Mouse (Mus musculus) forebrain, postnatal 0 days (tissue): Measurements from ENCODE around the gene Hoxd11. TPM values are rescaled to one million over a fixed set of nuclear protein-coding genes. Genes with fewer than 3 reads are reported as not detected.

Experiments
- ATAC-seq: fragments of 200-750 bp; cut with Nextera tagmentation; 2 replicates; pipeline ENCODE4 v1.8.0; 2017; ENCODE audit warnings: mild to moderate bottlenecking, moderate library complexity
- DNase-seq: peaks from one replicate; pipeline ENCODE4 v3.0.0-alpha.2; 2015
- H3K27ac ChIP-seq: fragments of 300-500 bp; sonication (generic); 2 replicates; pipeline ENCODE4 v1.5.1; 2014; ENCODE audit warnings: low read depth, mild to moderate bottlenecking, antibody characterized with exemption, low read length, moderate library complexity, mixed read lengths
- H3K27me3 ChIP-seq: fragments of 300-500 bp; sonication (generic); 2 replicates; pipeline ENCODE4 v1.6.1; 2014; ENCODE audit warnings: mild to moderate bottlenecking, low read length, mixed read lengths; ENCODE audit not compliant: insufficient read depth
- H3K36me3 ChIP-seq: fragments of 300-500 bp; sonication (generic); 2 replicates; pipeline ENCODE4 v1.6.1; 2014; ENCODE audit warnings: mild to moderate bottlenecking, moderate library complexity; ENCODE audit not compliant: insufficient read depth
- H3K4me1 ChIP-seq: fragments of 300-500 bp; sonication (generic); 2 replicates; pipeline ENCODE4 v1.6.1; 2014; ENCODE audit warnings: antibody characterized with exemption; ENCODE audit not compliant: insufficient read depth
- H3K4me2 ChIP-seq: fragments of 300-500 bp; sonication (generic); 2 replicates; pipeline ENCODE4 v1.6.1; 2014; ENCODE audit warnings: low read depth, mild to moderate bottlenecking, moderate library complexity
- H3K4me3 ChIP-seq: fragments of 300-500 bp; sonication (generic); 2 replicates; pipeline ENCODE4 v1.5.1; 2014; ENCODE audit warnings: low read depth, low read length, mixed read lengths
- H3K9ac ChIP-seq: fragments of 300-500 bp; sonication (generic); 2 replicates; pipeline ENCODE4 v1.6.1; 2014; ENCODE audit warnings: mild to moderate bottlenecking
- H3K9me3 ChIP-seq: fragments of 300-500 bp; sonication (generic); 2 replicates; pipeline ENCODE4 v1.6.1; 2016; ENCODE audit warnings: low read length
- CTCF ChIP-seq: sonication (generic); IDR thresholded peaks from 2 replicates; pipeline ENCODE4 v1.5.1; 2016; ENCODE audit warnings: antibody characterized with exemption, control low read depth, low read depth
- WGBS: fragments of 180-500 bp; shearing (Covaris S2); extraction: QIAGEN DNeasy Blood & Tissue Kit; methylation state at CpG from one replicate; pipeline ENCODE4 v1.1.7; 2014; 5-methylcytosine and 5-hydroxymethylcytosine counted together
- polyA plus RNA-seq: library from polyadenylated mRNA; unstranded; fragments of >200 nt; fragmentation: Nextera tagmentation; extraction: Ambion mirVana; gene quantifications from 2 replicates; pipeline ENCODE4 v1.2.1, GENCODE M21; 2015
- total RNA-seq: library from RNA; depleted of rRNA; stranded (reverse); fragments of >200 nt; gene quantifications from 2 replicates; pipeline ENCODE4 v1.2.3, GENCODE M21; 2014

Hoxd11 gene
- total and polyA plus RNA-seq, 2 experiments from 2014 or later = not detected

- WGBS = under 1% methylated on average over 25 of the region's 25 CpGs
- no peaks in the 10 kb centered on the region for H3K9me3 ChIP-seq
- no peak overlapping the region for H3K27ac ChIP-seq
- DNase-seq (no peak), ATAC-seq (no peak)
- no peak overlapping the region for H3K4me2 ChIP-seq
- no peak for TF ChIP-seq CTCF
- H3K36me3 ChIP-seq = no peaks in the 10 kb centered on the region
- H3K4me1 ChIP-seq = no peaks in the 10 kb centered on the region
- H3K27me3 ChIP-seq = peaks cover 97% of the 10 kb centered on the region
- no peak overlapping the region for H3K4me3 ChIP-seq
- no peak overlapping the region for H3K9ac ChIP-seq
These were observed 48.4 kb downstream of the Hoxd11 start for GRCm38 (mm10) chr2:74727640-74728302.

GRCm38 (mm10) chr2:74728303-74728680 lies 48.9 kb downstream of the Hoxd11 start:
- ATAC-seq (no peak), DNase-seq (no peak)
- no peak for TF ChIP-seq CTCF
- no peak overlapping the region for H3K4me2 ChIP-seq
- H3K36me3 ChIP-seq = no peaks in the 10 kb centered on the region
- peaks cover 97% of the 10 kb centered on the region for H3K27me3 ChIP-seq
- no peaks in the 10 kb centered on the region for H3K9me3 ChIP-seq
- H3K27ac ChIP-seq = no peak overlapping the region
- no peaks in the 10 kb centered on the region for H3K4me1 ChIP-seq
- 5% methylated on average over 13 of the region's 13 CpGs for WGBS
- H3K9ac ChIP-seq = no peak overlapping the region
- H3K4me3 ChIP-seq = no peak overlapping the region

- H3K4me1 ChIP-seq = no peaks in the 10 kb centered on the region
- H3K4me2 ChIP-seq = no peak overlapping the region
- H3K9ac ChIP-seq = no peak overlapping the region
- no peaks in the 10 kb centered on the region for H3K9me3 ChIP-seq
- ATAC-seq = no peak
- H3K36me3 ChIP-seq = no peaks in the 10 kb centered on the region
- 2% methylated on average over 8 of the region's 8 CpGs for whole genome bisulfite sequencing
- H3K4me3 ChIP-seq = no peak overlapping the region
- no peak for DNase-seq
- no peak overlapping the region for H3K27ac ChIP-seq
- H3K27me3 ChIP-seq = peaks cover 90% of the 10 kb centered on the region
- no peak for TF ChIP-seq CTCF
These were observed 51.0 kb downstream of the Hoxd11 start for GRCm38 (mm10) chr2:74730331-74730730.

GRCm38 (mm10) chr2:74731055-74731454 lies 51.7 kb downstream of the Hoxd11 start:
- peaks cover 90% of the 10 kb centered on the region for H3K27me3 ChIP-seq
- H3K9me3 ChIP-seq = no peaks in the 10 kb centered on the region
- no peaks in the 10 kb centered on the region for H3K4me1 ChIP-seq
- H3K36me3 ChIP-seq = no peaks in the 10 kb centered on the region
- no peak for ATAC-seq
- no peak overlapping the region for H3K27ac ChIP-seq
- no peak overlapping the region for H3K9ac ChIP-seq
- DNase-seq = no peak
- H3K4me3 ChIP-seq = no peak overlapping the region
- TF ChIP-seq CTCF = no peak
- H3K4me2 ChIP-seq = no peak overlapping the region

GRCm38 (mm10) chr2:74731799-74732512 lies 52.6 kb downstream of the Hoxd11 start:
- no peak for TF ChIP-seq CTCF
- H3K9me3 ChIP-seq = no peaks in the 10 kb centered on the region
- no peak overlapping the region for H3K27ac ChIP-seq
- H3K4me3 ChIP-seq = no peak overlapping the region
- H3K36me3 ChIP-seq = no peaks in the 10 kb centered on the region
- DNase-seq (no peak), ATAC-seq (no peak)
- H3K4me1 ChIP-seq = no peaks in the 10 kb centered on the region
- no peak overlapping the region for H3K4me2 ChIP-seq
- H3K9ac ChIP-seq = no peak overlapping the region
- WGBS = 2% methylated on average over 9 of the region's 9 CpGs
- H3K27me3 ChIP-seq = peaks cover 88% of the 10 kb centered on the region

GRCm38 (mm10) chr2:74732513-74733316 lies 53.4 kb downstream of the Hoxd11 start:
- no peaks in the 10 kb centered on the region for H3K9me3 ChIP-seq
- TF ChIP-seq CTCF = no peak
- H3K27me3 ChIP-seq = peaks cover 88% of the 10 kb centered on the region
- no peak overlapping the region for H3K9ac ChIP-seq
- no peaks in the 10 kb centered on the region for H3K36me3 ChIP-seq
- ATAC-seq (no peak), DNase-seq (no peak)
- H3K4me1 ChIP-seq = no peaks in the 10 kb centered on the region
- H3K27ac ChIP-seq = no peak overlapping the region
- H3K4me2 ChIP-seq = no peak overlapping the region
- H3K4me3 ChIP-seq = no peak overlapping the region
- WGBS = 1% methylated on average over 48 of the region's 52 CpGs

GRCm38 (mm10) chr2:74733317-74733661 lies 53.9 kb downstream of the Hoxd11 start:
- peaks cover 88% of the 10 kb centered on the region for H3K27me3 ChIP-seq
- H3K4me2 ChIP-seq = no peak overlapping the region

More at GRCm38 (mm10) chr2:74733317-74733661, 53.9 kb downstream of the Hoxd11 start:
- Histone ChIP-seq H3K4me1 (no peaks in the 10 kb centered on the region), H3K27ac (no peak overlapping the region), H3K36me3 (no peaks in the 10 kb centered on the region), H3K9me3 (no peaks in the 10 kb centered on the region), H3K9ac (no peak overlapping the region), H3K4me3 (no peak overlapping the region)
- DNase-seq (no peak), ATAC-seq (no peak)
- TF ChIP-seq CTCF = no peak
- 1% methylated on average over 16 of the region's 16 CpGs for WGBS
